ENCODE assay signal across 9 mouse cellular contexts in the genomic region with DNA sequence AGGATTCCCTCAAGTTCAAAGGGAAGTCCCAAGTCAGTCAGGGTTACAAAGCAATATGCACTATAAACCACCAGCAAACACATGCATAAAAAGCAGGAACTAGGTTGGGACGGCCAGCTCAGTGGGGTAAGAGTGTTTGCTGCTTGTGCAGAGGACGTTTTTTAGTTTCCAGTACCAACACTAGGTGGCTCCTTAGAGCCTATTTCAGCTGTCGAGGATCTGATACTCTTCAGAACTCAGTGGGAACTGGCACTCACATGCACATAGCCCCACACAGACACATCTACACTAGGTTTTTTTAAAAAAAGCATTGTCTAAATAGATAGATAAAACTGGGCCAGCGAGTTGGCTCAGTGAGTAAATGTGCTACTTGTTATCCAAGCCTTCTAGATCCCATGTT. TPM values are rescaled to one million over a fixed set of nuclear protein-coding genes. Genes with fewer than 3 reads are reported as not detected.
DNase-seq lines count a peak whose midpoint lies in the region; ATAC-seq and TF ChIP-seq lines count a peak whose summit lies in the region.
"Had no signal": no experiment of that assay in that cellular context is flagged by ENCODE, and none has a peak within 500 bp of the region (broad histone marks: within the 10 kb centered on the region; RNA-seq: fewer than 3 reads in every experiment).

No protein-coding gene starts in this region.

- H3K27me3 ChIP-seq in kidney, embryonic 15.5 days = no peaks in the 10 kb centered on the region

- no peak overlapping the region for H3K4me3 ChIP-seq in kidney, embryonic 15.5 days (replicated peaks)
- H3K4me3 ChIP-seq: myocyte had no signal

- H3K4me2 ChIP-seq in kidney, embryonic 15.5 days = no peak overlapping the region

- H3K9ac ChIP-seq in kidney, embryonic 15.5 days = no peak overlapping the region

- 42% methylated on average over 4 of the region's 4 CpGs for WGBS in kidney, embryonic 15.5 days

- no peak for DNase-seq in frontal cortex, postnatal 10 days (ENCODE audit: low spot score in 2 of 2)
- DNase-seq in right cerebral cortex, adult 18-20 months = peak; percentile 44
- no peak for DNase-seq in right cerebral cortex, postnatal 25 days
- DNase-seq in brain, embryonic 14.5 days (ENCODE audit: low read depth) = peak; percentile 64
- DNase-seq in naive thymus-derived CD4-positive, alpha-beta T cell, adult 2 months (ENCODE audit: low read depth) = peak; percentile 33
- DNase-seq in spleen, adult 12 weeks (ENCODE audit: low spot score) = no peak

- H3K9me3 ChIP-seq in kidney, embryonic 15.5 days (replicated peaks) = no peaks in the 10 kb centered on the region

- peak; percentile 95 for ATAC-seq in frontal cortex, adult (ENCODE audit: low TSS enrichment)
- 0 out of 2 replicates have a peak, but pooled peaks have one; percentile 45 for ATAC-seq in kidney, embryonic 15.5 days (replicated peaks; ENCODE audit: low FRiP score)

- TF ChIP-seq POLR2A in brain, embryonic 14.5 days (IDR thresholded peaks at IDR 0.05; ENCODE audit: borderline replicate concordance, extremely low read depth, insufficient read depth, insufficient read length, poor library complexity, severe bottlenecking) = no peak

- H3K4me1 ChIP-seq in kidney, embryonic 15.5 days = peaks cover 11% of the 10 kb centered on the region

- no peak overlapping the region for H3K27ac ChIP-seq in kidney, embryonic 15.5 days

- H3K36me3 ChIP-seq in kidney, embryonic 15.5 days = peaks cover 79% of the 10 kb centered on the region

- TF ChIP-seq CTCF in brain, embryonic 14.5 days (IDR thresholded peaks at IDR 0.05; ENCODE audit: borderline replicate concordance, extremely low read depth, insufficient read depth, insufficient read length) = peak; percentile 62; the same call in 1 of the 2 replicates

RNA-seq across cellular contexts. Expression of gene Styk1, which starts 13.7 kb away (rescaled TPM):
- 1.6 and 1.9 TPM in 2 replicates for polyA plus RNA-seq in brain, embryonic 14.5 days (2012; rRNA removed)
- polyA plus RNA-seq in kidney, embryonic 15.5 days (2015; fragmentation: Nextera tagmentation; extraction: Ambion mirVana) = 3.7 and 3.9 TPM in 2 replicates

RNA-seq across cellular contexts. Expression of gene Ybx3, which starts 21.2 kb away (rescaled TPM):
- 88.6 and 124 TPM in 2 replicates for polyA plus RNA-seq in brain, embryonic 14.5 days (2012; rRNA removed)
- 50.3 and 62.9 TPM in 2 replicates for polyA plus RNA-seq in kidney, embryonic 15.5 days (2015; fragmentation: Nextera tagmentation; extraction: Ambion mirVana)

Comparison
In these comparisons a context has a peak if more than half of its experiments do, and no peak if none do; other contexts are left out.
1. DNase-seq: peak in right cerebral cortex, adult 18-20 months (single experiment), brain, embryonic 14.5 days (single experiment) and naive thymus-derived CD4-positive, alpha-beta T cell, adult 2 months (single experiment); none in frontal cortex, postnatal 10 days (0 of 2), right cerebral cortex, postnatal 25 days (single experiment) and spleen, adult 12 weeks (single experiment).